Mouse (Mus musculus) A20 (cell line): ENCODE data around the gene Smpdl3a.

ENCODE experiments used
- DNase-seq: peaks from one replicate; pipeline ENCODE4 v3.0.0-alpha.2; 2011; ENCODE audit warnings: low read depth, low spot score

The Smpdl3a gene

DNA sequence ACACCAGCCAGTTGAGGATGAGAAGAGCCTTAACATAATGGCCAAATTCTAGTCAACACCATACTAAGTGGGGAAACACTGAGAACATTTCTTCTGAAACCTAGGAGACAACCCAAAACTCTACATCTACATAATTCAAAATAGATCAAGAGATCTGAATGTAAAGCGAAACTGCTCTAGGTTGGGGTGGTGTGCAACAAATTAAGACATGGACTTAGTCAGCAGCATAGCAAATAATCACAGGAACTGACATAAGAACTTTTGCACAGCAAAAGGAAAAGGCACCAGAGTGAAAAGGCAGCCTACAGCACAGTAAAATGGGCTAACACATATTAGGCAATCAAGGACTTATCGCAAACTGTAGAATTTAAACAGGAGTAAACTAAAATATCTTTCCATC lies 25.1 kb downstream of the Smpdl3a start:
- DNase-seq, result no peak

DNA sequence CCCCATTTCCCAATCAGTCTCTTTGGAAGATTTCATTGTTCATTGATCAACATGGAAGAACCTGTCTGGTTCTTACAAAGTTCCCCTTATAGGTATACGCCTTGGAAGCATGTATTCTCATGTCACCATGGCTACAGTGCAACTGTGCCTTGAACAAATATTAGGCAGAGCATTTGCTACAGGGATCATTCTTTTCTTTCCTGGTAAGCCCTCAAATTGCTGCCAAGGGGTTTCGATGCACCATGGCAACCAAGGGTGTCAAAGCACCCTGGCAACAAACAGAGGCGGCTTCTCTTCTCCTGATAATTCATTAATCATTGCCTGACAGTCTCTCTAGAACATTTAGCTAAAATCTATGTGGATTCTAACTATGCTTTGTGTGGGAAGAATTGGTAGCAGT lies 28.3 kb downstream of the Smpdl3a start:
- DNase-seq, result no peak

DNA sequence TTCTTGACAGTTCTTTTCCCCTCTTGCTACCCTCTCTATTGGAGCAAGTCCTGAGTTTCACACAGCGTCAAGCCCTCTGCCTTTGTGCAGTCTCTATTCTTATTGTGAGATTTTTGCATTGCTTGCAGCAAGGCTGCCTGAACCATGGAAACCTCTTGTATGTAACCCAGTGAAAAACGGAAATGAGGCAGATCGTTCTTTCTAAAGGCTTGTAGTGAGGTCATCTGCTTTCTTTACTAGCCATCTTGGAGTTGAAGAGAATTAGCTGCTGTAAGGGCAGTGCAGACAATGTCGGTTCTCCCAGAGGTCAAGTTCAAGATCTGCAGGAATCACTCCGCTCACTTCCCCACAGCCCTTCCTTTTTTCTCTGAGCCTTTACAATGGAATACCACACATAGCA lies 34.5 kb downstream of the Smpdl3a start:
- no peak for DNase-seq

DNA sequence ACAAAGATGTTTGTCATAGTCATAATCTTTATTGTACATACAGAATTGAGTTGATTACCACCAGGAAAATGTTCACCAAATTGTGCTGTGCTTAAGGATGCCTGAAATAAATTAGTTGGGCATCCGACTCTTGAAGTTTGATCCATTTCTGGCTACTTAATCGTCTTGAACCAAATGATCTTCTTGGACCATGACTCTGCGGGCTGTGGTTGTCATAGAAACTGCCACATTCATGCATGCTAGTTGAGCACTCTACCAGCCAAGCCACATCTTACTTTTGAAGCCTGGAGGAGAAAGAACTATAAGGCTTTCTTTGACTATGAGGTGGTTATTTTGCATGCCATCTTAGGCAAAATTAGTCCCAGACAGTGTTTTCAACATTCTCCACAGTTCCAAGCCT lies 35.5 kb downstream of the Smpdl3a start:
- DNase-seq, result no peak

DNA sequence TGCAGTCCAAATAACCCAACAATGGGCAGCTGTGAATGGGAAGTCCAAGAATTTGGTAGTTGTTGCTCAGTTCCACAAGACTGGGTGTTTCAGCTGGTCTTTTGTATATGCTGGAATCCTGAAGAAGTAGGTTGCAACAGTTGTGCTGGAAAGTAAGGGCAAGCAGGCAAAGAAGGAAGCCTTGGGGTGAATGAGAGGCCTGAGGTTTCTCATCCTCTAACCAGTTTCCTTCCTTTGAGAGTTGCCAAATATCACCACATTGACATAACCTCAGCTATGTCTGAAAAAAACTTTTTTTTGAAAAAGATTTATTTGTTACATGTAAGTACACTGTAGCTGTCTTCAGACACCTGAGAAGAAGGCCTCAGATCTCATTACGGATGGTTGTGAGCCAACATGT lies 41.0 kb downstream of the Smpdl3a start:
- no peak for DNase-seq

DNA sequence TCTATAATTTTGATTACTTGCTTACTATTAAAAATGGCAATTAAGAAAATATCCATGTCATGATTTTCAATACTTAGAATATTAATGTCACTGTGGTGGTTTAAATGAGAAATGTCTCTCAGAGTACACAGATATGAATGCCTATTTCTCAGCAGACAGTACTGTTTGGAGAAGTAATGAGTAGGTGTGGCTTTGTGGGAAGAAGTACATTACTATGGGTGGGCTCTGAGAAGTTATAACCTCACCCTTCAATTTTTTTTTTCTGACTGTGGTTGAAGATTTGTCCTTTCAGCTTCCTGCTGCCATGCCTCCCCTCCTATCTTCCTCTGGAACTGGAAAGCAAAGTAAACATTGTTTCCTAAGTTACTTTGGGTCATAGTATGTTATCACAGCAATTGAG lies 41.8 kb downstream of the Smpdl3a start:
- DNase-seq, result no peak

DNA sequence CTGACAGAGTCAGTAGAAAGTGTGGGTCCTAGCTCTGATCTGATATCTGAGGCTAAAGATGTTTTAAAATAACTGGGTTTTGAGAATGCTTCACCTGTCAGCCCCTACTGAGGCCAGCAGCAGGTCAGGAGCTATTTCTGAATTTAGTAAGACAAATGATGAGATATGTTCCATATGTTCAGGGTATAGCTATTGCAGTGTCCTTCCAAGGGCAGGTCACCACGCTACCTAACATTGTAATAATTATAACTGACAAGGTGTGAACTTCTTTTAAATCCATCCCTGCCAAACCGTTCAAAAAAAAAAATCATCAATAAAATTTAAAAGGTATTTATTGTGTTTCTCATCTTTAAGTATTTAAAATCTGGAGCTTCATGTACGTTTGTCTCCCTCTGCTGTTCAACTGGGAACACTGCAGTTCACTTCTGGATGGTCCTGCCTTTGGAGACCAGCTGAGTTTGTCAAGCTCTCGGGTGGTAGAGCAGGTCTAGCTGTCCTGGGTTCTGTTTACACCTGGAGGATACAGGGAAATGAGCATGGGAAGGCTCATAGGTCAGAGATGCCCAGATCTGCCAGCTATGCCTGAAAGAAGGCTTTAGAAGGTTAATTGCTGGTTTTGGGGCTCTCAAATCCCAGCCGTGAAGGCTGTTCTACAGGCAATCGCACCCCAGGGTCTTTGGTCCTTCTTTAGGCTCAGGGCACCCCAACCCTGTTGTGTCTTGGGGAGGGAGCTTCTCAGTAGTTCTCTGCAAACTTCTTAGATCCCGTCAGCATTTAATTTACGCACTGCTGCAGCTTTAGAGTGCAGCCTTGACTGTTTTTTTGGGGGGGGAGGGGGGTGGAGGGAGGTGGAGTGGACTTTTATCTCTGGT lies 47.7 kb downstream of the Smpdl3a start:
- DNase-seq, result peak; percentile 70

DNA sequence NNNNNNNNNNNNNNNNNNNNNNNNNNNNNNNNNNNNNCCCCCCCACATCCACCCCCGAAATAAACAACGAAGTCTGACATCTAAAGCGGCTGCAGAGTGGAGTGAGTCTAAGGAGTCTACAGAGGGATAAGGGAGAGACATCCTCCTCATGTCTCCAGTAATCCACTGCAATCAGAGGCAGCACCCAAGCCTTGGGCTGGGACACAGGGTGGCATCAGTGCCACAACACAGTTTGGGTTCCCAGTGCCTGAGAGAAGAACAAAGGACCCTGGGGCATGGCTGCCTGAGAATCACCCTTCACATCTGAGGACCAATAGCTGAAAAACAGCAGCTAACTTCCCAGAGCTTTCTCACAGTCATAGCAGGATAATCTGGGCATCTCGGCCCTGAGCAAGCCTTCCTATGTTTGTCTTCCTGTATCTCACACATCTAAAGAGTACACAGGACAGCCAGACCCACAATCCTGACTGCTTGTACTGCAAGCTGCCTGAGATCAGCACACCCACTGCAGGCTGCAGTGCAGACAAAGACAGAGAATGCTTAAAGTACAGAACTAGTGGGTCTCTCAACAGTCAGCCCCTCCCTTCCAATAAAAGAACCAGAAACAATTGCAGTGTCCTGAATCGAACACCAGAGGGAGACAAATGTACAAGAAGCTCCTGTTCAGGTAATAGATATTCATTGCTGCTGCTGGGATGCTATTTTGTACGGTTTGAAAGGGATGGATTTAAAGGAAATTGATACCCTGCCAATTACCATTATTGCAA lies 54.0 kb downstream of the Smpdl3a start:
- DNase-seq, result peak; percentile 62
